Mouse (Mus musculus) right cerebral cortex, postnatal 14 days (tissue): ENCODE results near the gene Sept9.
A peak's percentile ranks its signal among the peaks of the same experiment; 100 is the strongest.

Source experiments
- DNase-seq: peaks from one replicate; pipeline ENCODE4 v3.0.0; 2022

The Sept9 gene

DNA sequence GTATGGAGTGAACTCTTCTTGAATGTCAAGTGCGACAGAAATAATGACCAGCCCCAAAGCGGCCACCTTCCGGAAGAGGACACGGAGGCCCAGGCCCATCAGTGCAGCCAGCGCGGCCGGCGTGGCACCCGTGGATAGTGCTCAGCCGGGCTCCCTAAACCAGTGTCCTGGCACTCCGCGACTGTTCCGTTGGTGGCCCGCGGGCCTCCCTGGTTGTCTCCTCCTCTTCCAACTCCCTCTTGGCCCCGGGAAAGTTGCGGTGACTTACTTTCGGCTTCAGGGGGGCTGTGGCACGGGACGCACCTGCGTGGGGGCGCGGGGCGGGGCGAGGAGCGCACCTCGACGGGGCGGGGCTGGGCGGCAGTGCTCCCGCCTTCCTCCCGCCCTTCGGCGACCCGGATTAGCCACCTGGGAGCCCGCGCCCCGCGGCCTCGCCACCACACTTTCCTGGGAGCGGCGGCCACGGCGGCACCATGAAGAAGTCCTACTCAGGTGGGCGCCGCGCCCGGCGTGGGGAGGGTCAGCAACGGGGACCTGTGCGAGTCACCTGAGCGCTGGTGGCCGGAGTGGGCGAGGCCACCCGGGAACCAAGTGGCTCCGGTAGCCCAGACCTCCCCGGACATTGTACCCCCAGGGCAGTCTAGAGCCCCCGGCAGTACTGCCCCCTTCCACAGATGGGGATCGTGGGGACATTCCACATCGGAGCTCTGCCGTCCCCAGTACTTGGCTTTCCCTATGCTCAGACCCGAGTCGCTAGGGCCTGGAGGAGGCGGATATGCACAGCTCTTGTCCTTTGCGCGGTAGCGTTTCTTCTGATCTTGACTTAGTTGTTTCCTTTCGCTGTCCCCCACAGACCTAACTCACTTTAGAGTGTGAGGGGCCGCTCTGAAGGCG lies at the start of gene Sept9:
TSS of gene Sept9 (plus strand) at position 380 of the 894 bp plus-strand sequence.
- no peak for DNase-seq

DNA sequence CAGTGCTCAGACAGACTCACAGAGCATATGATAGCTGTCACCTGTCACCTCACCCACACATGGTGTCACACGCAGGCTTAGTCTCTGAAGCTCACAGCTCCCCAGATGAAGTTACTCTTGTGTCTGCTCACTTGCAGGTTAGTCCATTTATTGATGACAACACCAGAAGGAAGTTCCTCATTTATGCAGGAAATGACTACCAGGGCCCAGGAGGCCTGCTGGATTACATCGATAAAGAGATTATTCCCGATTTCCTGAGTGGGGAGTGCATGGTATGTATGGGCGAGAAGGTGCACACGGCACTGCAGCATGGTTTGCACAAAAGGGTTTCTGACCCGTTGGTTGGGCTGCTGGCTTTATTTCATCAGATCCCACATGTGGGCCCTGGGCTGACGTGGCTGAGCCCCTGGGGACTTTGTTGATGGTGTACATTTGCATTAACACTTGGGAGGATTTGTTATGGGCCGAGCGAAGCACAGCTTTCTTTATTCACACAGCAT lies 48.9 kb upstream of the Sept9 start:
- DNase-seq, result no peak

DNA sequence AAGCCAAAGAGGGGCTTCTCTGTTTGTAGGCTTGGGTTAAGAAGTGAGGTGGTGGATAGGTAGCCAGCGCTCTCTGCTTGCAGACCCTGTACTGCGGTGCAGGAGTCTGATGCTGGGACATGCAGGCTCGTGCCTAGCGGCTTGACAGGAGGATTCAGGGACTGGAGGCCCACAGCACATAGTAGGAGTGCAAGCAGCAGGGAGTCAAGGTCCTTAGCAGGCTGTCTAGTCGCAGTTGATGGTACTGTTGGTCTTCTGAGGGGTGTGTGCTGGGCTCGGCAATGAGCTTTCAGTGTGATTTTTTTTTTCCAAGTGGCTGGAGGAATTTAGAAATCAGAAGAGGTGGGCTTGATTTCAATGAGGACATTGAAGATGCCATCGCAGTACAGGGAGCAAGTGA lies 48.0 kb upstream of the Sept9 start:
- DNase-seq, result no peak

GRCm38 (mm10) chr11:117152541-117152940 lies 46.9 kb upstream of the Sept9 start:
- no peak for DNase-seq

GRCm38 (mm10) chr11:117153553-117153952 lies 45.9 kb upstream of the Sept9 start:
- no peak for DNase-seq

DNA sequence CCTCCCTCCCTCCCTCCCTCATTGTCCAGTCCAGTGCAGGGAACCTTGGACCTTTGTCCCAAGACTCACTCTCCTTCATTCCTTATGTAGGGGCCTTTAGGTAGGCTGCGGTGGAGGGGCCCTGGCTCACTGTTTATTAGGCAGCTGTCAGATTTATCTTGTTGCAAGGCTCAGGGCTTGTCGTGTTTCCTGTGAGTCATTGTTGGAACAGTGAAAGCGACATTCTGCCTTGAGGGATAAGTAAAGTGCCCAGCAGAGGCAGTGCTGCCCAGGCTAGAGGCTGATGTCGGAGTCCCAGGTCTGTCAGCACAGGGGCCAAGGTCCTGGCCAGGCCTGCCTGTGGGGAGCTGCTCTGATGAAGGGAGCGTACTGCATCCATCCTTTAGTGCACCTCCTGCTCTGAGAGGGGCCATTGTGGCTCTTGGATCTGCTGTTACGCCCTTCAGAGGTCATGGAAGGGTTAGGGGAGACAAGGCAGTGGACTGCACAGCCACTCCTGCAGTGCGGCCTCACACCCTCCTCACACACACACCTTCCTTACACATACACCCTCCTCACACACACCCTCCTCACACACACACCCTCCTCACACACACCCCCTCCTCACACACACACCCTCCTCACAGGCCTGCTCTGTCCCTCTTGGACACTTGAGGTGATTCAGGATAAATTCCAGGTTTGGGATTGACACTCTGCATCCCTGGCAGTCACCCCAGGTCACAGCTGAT lies 45.2 kb upstream of the Sept9 start:
- no peak for DNase-seq

DNA sequence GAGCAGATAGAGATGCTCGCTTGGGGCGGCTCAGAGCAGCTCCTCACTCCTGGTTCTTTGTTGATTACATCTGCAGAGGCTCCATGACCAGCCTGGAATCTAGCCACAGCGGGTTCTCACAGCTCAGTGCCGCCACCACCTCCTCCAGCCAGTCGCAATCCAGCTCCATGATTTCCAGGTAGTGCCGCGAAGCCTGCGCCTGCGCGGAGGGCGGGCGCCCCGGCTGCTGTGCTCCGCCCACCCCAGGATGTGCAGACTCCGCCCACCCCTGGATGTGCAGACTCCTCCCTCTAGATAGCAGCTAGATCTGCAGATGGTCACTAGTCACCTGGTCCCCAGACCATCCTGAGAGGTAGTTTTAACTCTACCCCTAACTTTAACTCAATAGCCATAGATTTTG lies 42.7 kb upstream of the Sept9 start:
- DNase-seq, result no peak

- peak; percentile 63 for DNase-seq
Observed at GRCm38 (mm10) chr11:117158343-117158742, 41.1 kb upstream of the Sept9 start.

DNA sequence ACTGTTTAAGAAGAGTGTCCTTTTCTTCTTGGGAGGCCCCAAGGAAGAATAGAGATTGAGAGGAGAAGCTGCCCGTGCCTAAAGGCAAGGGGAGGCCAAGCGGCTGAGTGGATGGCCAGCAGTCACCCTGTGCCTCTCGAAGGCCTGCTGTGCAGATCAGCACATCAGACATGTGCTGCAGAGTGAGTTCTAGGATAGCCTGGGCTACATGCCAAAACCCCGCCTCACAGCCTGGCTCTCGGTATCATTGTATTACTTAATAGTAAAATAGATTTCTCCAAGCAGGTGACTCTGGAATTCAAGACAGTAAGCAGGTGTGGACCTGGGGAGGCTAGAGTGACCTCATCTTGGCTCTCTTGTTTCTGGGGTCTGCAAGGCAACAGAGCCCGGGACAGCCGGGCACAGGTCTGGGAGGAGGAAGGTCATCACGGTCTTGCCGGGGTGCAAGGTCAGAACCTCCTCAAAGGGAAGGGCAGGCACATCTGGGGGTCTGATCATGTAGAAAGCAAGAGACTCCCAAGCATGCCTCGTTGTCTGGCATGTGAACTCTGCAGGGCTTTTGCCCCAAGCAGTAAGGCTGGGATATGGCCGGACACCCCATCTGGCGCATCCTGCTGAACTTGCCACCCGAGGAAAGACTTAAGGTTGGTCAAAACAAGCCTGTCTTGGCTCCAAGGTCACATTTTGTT lies 40.1 kb upstream of the Sept9 start:
- no peak for DNase-seq

GRCm38 (mm10) chr11:117159946-117160307 lies 39.5 kb upstream of the Sept9 start:
- DNase-seq, result no peak

DNA sequence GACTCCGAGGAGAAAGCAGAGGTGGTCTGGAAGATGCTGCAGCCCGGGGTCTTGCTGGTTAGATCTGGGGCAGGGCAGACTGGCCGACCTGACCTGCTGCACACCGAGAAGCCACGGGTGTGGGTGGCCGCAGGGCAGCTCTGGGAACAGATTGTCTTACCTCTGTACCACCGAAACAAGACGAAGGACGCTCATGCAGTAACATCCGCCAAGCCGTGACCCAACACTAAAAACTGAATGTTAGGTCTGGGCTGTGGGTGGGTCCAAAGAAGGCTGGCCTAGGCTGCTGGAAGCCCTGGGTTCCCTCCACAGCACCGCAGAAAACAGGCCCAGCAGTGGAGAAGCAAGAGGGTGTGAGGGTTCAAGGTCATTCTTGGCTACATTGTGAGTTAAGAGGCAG lies 38.7 kb upstream of the Sept9 start:
- DNase-seq, result no peak

GRCm38 (mm10) chr11:117161574-117161973 lies 37.9 kb upstream of the Sept9 start:
- no peak for DNase-seq

- DNase-seq, result no peak
Observed at GRCm38 (mm10) chr11:117163098-117163497, 36.4 kb upstream of the Sept9 start.

DNA sequence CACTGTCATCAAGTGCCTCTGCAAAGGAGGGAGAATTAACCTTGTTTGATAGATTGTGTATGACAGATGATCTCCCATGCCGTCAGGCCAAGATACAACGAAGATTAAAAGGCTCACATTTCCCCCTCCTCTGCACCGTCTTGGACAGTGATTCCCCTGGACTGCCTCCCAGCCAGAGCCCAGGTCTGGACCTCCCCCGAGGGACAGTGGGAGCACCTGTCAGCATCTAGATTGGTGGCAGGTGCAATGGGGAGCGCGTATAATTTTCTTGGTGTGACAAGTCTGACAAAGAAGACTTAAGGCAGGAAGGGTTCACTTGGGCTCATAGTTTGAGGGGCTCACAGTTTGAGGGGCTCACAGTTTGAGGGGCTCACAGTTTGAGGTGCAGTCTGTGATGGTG lies 35.7 kb upstream of the Sept9 start:
- no peak for DNase-seq

- DNase-seq, result peak; percentile 73
Observed at GRCm38 (mm10) chr11:117168278-117169087, 31.0 kb upstream of the Sept9 start.

GRCm38 (mm10) chr11:117169088-117169635 lies 30.3 kb upstream of the Sept9 start:
- peak; percentile 22 for DNase-seq

- DNase-seq, result peak; percentile 25
Observed at GRCm38 (mm10) chr11:117169801-117170565, 29.5 kb upstream of the Sept9 start.

DNA sequence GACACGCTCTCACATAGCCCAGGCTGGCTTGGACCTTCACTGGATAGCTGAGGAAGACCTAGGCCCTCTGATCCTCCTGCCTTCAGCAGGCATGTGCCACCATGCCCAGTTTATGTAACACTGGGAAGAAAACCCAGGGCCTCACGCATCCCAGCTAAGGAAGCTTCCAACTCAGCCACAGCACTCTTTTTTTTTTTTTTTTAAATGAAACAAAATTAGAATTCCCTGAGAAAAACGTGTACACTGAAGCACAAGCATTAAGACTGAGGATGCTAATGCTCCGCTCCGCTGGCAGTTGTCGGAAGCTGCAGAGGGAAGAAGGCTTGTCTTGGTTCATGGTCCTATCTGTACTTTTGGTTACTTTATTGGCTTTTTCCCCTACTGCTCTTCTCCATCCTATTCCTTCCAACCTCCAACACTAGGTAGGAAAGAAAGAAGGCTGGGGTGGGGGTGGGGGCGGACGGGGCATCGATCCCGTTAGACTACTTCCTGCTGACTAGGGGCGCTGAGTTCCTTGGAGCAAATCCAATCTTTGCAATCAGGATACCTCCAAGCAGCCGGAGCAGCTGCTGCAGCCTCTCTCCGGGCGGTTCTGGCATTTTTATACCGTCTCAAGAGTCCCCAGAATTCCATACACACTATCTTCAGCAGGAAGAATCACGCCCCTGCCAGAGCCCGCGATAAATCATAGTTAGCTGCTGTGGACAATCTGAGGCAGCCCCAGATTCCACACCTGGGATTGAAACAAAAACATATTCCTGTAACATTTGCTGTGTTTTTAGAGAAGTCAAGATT lies 25.2 kb upstream of the Sept9 start:
- DNase-seq, result no peak

GRCm38 (mm10) chr11:117174924-117175323 lies 24.5 kb upstream of the Sept9 start:
- DNase-seq, result no peak

DNA sequence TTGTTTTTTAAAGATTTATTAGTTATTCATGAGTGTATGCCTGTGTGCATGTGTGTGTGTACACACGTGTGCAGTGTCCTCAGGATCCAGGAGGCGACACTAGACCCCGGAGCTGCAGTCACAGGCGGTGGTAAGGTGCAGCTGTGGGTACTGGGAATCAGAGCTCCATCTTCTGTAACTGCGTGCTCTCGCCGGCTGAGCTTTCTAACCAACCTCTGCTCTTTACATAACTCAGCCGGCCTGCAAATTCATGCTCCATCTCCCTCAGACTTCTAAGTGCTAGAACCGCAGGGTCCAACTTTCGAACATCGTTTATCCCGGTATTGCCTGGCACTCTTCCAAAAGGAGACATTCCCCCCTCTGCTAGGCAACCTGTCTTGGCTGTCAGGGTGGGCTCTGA lies 24.0 kb upstream of the Sept9 start:
- no peak for DNase-seq

- peak; percentile 52 for DNase-seq
Observed at GRCm38 (mm10) chr11:117176304-117176703, 23.2 kb upstream of the Sept9 start.
